Mouse (Mus musculus) ES-Bruce4 (cell line): ENCODE measurements around the gene Fam240b.
"Not testable (repeated sequence)": the region's sequence is repeated elsewhere in the genome, so short reads cannot be mapped to it uniquely, and the experiment has no call there.

ENCODE experiments used
- CTCF ChIP-seq: IDR thresholded peaks from one replicate; pipeline ENCODE4 v1.8.1; 2011; ENCODE audit warnings: low read depth, low read length
- EP300 ChIP-seq: IDR thresholded peaks from 2 replicates; pipeline ENCODE4 v1.6.1; 2011; ENCODE audit warnings: low read depth, low read length; ENCODE audit not compliant: insufficient read depth
- POLR2A ChIP-seq: IDR thresholded peaks from one replicate; pipeline ENCODE4 v1.8.1; 2011; ENCODE audit warnings: low read length; ENCODE audit not compliant: insufficient read depth

- not testable (repeated sequence) for TF ChIP-seq CTCF, POLR2A, EP300
These were observed 40.2 kb downstream of the Fam240b start for GRCm38 (mm10) chr13:64457225-64457978.
